Mouse (Mus musculus) adrenal gland, postnatal 36 days (tissue): ENCODE data around the gene Tmem131l. TPM values are rescaled to one million over a fixed set of nuclear protein-coding genes. Genes with fewer than 3 reads are reported as not detected.

Experiments used
- DNase-seq, 2 experiments: peaks; one replicate each; pipeline ENCODE4 v3.0.0; 2021; ENCODE audit warnings: mixed read lengths in 1 of 2
- total RNA-seq, 2 experiments: library from RNA; stranded (reverse); gene quantifications; 2 replicates each; pipeline ENCODE4 v1.2.3; 2021

Tmem131l gene
- total RNA-seq, 2 experiments from 2014 or later, result 32.6 to 34.5 TPM

DNA sequence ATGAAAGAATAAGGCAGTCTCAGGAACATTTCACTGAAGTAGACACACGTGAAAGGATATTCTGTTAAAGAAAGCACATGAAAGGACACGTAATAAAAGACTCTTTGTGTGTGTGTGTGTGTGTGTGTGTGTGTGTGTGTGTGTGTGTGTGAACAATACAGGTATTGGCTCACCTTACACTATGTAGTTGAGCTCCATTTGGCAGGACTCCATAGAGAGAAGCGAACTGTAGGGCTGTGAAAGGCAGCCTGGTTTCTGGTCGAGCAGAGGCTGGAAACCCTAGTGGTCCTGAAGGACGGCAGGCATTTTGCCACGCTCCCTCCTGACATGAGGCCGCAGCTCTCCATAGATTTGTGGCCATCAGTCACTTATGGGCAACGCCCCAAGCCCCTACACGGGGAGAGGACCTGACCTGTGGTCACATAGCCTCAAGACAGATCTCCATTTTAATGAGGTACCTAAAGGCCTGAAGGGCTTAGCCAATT, 175.9 kb downstream of the Tmem131l start:
- DNase-seq, result no peak

DNA sequence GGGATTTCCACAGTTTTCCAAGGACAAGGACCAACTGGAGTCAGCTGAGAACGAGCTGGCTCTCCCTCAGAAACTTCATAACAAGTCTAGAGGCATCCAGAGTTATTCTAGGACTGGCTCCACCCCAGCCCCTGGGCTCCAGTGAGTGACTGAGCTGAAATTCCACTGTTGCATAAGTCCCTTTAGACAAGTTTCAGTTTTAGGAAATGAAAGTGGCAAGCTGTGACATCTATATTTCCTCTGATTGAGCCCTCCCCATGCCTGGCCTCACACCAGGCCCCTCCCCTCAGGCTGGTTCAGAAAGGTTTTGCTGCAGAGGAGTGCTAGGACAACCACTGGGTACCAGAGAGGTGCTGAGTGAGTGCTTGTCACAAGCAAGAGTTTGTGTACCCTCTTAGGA, 177.0 kb downstream of the Tmem131l start:
- DNase-seq, result peak; percentile 70 to 80

DNA sequence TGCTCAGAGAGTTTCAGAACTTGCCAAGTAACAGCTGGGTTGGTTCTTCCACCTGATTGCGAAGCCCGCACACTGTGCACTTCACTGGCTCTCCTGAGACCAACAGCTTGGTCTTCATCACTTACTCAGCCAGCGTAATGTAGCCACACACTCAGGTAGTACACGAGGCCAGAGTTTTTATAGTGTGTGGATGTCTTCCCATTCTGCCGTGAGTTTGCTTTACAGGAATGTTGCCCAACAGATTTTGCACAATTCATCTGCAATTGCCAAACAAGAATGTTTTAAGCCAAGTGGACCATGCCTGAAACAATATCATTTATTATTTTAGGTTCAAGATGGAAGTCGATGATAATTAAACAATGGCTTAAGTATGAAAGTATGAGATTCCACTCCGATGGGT, 180.4 kb downstream of the Tmem131l start:
- DNase-seq, result no peak

DNA sequence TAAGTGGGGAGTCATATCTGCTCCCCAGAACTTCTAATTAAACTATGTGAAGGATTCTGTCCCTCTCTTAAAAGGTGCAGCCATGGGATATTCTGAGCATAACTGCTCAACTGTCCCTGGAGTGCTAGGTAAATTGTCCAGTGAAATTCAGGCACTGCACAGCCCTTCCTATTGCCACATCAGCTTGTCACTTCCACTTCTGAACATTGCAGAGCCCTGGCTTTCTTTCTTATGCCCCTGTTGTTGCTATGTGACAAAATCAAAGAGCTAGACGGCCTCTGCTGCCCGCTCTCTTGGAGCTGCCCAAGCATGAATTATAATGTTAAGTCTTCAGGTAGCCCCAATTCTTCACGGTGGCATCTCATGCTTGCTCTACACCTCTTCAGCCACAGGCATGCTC, 180.9 kb downstream of the Tmem131l start:
- no peak for DNase-seq

DNA sequence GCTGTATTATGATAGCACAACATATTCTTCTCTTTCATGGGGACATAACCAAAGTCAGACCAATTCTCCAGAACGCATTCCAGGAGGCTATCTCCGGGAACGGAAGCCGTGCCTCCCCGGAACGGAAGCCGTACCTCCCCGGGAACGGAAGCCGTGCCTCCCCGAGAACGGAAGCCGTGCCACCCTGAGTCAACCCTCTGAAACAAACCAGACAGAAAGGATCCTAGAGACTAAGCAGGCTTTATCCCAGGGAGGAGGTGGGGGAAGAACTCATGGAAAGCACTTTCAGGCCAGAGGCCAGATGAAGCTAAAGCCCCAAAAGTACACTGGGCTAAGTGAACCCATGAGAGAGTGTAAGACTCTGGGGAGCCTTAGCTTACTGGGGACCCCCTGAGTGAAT, 182.4 kb downstream of the Tmem131l start:
- DNase-seq, result no peak

DNA sequence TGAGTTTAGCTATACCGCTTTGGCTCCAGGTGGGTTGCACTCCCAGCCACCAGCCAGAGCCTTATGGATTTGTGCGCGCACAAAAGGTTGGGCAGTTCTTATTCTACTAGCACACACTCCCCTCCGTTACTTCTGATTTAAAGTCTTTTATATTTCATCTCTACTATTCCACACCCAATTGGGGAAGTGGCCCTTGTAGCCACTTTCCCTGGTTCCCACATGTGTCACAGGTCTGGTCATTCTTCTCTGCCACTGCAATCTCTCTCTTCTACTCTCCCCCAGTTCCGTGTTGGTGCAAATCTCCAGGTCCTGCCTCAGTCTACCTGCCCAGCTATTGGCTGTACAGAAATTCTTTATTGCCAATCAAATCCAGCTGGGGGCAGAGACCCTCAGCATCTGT, 184.3 kb downstream of the Tmem131l start:
- DNase-seq, result no peak

DNA sequence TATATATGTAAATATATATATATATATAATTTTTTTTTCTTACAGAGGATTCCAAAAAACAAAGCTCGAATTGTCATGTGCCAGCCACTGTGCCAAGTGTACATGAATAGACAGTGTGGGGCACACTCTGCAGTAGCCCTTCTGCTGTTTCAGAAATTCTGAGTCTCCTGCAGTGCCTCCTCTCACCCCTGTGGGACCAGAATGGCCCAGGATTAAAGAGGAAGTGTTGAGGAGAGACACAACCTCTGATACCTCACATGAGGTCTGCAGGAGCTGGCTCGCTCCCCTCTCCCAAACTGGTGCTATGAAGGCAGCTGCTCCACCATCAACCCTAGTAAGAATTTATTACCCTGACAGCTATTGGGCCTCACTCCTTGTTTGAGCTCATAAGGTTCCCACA, 190.6 kb downstream of the Tmem131l start:
- no peak for DNase-seq

Other genes with a start within 250 kb of the Tmem131l start
- 1 to 10 TPM; 3.4 to 3.8 TPM for gene Tlr2, start 198.4 kb downstream of the Tmem131l start, total RNA-seq
- 10 to 100 TPM; 13.1 to 16.0 TPM for gene Mnd1, start 115.6 kb upstream of the Tmem131l start, total RNA-seq
- under 1 TPM in 1 of 2 experiments, not detected in 1; 0.50 TPM for gene Gm6525, start 133.9 kb upstream of the Tmem131l start, total RNA-seq